Mouse (Mus musculus): Measurements from ENCODE around the gene Iah1. TPM values are rescaled to one million over a fixed set of nuclear protein-coding genes. Genes with fewer than 3 reads are reported as not detected.

Gene Iah1
- polyA plus RNA-seq (2017; shearing (Covaris generic)): 10 to 100 TPM; 51.7 to 55.5 TPM

DNA sequence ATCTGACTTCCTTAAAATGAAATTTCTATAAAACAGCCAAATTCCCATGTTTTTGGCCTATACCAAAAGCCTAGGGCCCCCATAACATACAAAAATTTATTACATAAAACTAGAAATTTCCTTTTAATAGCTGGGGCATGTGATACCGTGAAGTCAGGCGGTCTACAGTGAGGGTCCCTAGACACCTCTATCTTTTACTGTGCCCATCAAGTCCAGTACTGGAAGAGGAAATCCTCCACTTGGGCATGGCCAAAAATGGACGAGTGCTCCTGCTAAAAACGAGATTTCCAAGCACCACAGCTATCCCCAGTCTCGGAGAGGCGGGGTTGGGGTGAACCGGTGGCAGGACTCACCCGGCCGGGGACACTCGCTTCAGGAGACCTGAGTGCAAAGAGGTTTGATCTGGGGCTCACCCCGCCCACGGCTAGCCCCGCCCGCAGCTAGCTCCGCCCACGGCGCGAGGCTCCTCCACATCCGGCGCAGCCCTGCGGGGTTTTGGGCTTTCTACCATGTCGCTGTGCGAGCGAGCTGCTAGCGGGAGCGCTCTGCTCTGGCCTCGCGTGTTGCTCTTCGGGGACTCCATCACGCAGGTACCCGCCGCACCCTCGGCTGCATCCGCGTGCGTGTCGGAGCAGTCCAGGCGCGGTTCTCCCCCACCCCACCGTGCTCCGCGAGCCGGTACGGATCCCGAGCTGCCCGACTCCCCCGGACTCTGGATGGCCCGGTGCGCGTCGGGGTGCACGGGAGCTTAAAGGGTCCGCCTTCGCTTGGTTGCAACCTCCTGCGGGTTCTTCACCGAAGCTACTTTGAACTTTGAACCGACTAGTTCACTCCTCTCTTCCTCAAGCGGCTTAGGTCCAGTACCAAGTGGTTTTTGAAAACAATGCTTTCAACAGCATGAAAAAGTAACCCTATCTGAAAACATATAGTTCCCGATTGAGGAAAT, at the start of gene Iah1:
Gene Iah1 (plus strand): TSS at position 467 of the 946 bp plus-strand sequence.
- peak; percentile 93 for ATAC-seq

DNA sequence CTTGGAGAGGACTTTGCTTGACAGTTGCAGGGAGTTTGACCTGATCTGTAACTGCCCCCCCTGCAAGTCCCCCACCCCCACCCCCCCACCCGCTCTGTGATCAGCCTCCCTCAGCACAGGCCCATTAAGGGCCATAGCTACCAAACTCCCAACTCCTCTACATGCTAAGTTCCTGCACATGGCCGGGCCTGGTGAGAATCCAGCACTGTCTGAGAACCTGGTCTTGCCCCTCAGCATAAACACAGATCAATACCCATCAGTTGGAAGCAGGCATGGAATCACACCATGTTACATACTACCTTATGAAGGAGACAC, 49.4 kb upstream of the Iah1 start:
- no peak for ATAC-seq

DNA sequence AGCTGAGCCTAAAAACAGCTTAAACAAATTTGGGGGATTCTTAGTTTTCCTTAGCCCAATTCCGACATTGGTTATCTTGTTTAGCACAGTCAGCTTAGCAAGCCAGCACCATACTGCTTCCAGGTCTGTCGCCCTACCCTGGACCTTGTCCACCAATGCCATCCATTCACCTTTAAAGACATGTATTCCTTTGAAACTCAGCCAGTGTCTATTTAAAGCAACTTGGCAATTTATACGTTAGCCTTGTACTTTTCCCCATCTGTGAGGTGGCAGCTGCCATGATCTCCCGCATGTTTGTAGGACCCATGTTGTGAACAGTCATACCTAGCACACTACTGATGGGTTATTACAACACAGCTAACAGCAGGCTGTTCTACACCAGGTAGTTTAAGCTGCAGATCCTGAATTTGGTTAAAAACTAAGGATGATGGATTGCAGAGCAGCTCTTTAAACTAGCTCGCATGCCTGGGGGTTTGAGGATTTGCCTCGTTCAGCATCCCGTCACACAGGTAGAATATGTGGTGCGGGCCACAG, 48.0 kb upstream of the Iah1 start:
- no peak for ATAC-seq

DNA sequence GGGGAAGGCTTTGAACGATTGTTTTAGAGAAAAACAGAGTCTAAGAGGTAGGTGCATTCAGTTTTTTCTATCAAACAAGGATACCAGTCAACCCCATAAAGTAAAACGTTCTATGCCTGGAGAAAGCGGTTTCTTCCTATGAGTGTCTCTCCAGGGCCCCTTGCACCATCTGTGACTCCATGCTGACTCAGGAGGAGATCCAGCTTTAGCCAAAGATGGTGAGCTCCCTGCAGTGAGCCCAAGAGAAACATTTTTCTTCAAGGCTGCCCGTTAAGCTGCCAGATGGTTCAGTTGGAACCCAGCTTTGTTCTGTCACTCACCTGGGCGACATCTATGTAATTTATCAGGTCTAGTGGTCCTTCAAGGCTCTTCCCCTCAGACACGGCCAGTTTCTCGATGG, 41.7 kb upstream of the Iah1 start:
- ATAC-seq: no peak

DNA sequence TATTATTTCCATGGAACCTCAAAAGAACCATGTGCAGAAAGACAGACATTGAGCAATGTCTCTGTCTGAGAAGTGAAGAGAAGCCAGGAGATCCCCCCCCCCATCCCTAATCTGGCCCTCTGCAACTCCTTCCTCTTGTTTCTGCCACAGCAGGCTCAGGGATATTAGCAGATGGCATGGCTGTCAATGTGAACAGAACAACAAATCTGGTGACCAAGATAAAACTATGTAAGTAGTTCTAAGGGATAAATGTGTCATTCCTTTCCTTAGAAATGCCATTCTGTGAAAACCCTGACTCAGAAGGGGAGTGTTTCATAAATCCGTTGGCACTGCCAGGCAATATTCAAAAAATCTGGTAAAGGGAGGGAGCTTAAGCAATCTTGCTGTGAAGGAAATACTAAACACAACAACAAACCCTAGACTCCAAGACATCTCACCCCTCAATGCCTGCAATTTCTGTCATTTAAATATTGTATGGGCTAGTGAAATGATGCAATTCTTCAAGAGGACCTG, 38.8 kb upstream of the Iah1 start:
- ATAC-seq: no peak

DNA sequence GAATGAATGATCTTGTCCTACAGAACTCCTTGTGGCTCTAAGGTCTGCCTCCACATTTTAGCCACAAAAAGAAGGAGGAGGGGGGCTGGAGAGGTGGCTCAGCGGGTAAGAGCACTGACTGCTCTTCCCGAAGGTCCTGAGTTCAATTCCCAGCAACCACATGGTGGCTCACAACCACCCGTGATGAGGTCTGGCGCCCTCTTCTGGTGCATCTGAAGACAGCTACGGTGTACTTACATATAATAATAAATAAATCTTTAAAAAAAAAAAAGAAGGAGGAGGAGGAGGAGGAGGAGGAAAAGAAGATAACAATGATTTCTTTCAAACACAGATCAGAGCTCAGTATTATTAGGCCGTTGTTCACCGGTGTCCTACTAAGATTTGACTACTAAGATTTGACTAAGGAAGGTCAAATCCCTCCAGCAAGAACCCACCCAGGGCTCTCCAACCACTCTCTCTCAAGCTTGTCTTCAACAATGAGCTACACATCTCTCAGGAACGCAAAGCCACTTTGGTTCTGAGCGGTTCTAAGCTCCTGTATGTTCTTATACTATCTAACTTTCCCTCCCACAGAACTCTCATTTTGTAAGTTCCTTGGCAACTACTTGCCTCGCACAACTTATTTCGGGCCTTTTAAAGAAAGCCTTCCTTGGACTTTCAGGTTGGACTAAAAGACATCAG, 31.3 kb upstream of the Iah1 start, which contains the start of gene Cpsf3:
Gene Cpsf3 (plus strand): TSS at position 631 of the 681 bp plus-strand sequence.
- no peak for ATAC-seq

DNA sequence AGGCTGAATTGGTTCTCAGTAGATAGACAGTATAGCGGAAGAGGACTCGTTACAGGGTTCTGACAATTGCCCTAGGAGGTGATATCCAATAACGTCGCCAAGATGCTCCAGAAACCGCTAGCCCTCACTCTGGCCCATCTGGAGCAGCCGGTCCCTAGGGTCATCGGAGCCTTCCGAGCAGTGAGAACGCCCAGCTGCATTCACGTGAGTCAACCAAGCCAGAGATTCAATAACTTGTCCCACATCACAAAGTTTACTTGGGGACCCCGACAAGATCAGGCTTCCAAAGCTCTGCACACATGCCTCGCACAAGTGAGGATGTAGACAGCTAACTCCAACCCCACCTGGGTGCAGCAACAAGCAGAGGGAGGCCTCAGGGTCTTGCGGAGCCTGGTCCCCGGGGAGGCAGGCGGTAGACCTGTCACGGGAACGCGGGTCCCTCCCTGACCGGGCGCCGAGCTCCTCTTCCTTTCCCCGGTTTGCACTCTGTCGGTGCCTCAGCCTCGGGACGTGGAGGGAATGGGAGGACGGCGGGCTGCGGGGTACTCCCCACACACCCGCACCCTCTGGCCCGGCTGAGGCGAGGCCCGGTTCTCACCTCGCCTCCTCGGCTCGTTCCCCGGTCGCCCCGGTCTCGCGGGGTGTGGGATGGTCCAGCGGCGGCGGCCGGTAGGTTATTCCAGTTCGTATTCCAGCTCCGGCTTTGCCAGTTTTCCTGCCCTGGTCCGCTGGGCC, 30.5 kb upstream of the Iah1 start:
- ATAC-seq: peak; percentile 29

DNA sequence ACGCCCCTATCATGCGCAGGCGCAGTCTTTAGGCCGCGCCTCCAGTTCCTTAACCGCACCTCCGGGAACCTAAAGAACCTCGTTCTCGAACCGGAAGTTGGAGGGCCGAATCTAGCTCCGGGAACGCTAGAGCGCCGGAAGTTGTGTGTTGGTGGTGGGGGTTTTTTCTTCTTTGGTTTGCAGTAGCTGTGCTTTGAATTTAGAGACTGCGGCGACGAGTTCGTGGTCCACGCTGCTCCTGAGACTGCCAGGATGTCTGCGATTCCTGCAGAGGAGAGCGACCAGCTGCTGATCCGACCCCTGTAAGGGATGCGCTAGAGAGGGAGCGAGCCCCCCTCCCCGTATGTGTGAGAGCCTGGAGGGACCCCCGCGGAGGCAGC, 30.0 kb upstream of the Iah1 start, which contains the start of gene Itgb1bp1:
Gene Itgb1bp1 (minus strand): TSS at position 42 of the 380 bp plus-strand sequence.
- ATAC-seq: peak; percentile 79

DNA sequence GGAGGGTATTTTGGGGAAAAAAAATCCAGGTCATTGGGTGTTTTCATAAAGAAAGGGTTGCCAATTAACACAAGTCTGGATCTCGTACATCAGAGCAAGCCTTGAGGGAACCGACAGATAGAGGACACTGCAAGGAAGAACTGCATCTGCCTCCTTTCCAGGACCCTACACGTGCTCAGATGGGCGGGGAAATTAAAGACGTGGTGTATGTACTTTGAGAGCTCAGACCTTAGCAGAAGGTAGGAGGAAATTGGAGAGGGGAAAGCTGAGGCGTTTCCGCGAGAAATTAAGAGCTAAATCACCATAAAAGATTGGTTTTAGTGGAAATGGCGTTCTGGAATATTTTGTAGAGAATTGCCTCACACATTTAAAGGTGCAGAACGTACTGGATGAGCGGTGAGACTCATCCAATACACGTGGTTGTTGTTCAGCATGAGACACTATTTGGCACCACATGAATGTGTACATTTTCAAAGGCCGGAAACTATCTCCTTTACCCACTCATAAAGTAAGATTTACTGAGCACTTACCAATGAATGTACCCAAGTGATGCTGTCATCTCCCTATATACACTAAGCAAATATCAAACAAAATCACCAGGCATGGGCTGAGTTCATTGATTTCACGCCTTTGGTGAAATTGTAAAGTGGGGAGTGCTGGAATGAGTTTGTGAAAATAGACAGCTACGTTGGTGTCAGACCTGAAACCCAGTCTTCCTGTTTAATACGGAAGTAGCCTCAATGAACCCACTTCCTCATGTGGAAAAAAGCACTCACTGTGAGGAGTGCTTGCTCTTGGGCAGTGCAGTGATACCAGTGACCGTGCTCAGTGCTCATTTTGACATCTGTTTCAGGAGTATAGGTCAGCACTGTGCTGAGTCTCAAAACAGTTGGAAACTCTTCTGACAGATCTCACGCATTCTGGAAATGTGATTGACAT, 29.2 kb upstream of the Iah1 start:
- ATAC-seq: peak; percentile 60

DNA sequence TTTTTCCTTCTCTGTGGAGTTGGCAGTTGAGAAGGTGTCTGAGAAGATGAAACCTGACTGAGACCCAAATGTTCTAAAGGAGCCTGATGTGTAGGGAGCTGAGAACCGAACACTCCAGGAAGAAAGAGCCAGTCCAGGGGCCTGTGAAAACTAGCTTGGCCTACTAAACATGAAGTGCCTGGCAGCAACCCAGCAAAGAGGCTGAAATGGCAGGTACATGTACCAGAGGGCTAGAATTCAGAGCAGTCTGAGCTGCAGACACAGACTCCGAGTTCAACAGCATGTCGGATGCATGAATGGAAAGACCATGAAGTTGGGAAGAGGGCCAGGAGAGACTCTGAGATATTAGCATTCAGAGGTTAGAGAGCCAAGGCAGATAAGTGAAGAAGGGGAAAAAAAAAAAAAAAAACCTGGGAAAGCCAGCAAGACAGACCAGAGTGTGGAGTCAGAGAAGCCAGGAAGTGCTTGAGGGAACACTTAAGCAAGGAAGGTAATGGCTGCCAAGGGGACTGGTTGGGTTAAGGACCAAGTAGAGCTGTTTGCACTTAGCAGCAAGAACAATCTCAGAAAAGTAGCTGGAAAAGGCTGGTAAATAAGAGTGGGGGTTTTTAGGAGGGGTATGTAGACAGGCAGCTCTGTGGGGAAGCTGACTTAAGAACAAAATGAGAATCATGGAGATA, 27.3 kb upstream of the Iah1 start:
- no peak for ATAC-seq

DNA sequence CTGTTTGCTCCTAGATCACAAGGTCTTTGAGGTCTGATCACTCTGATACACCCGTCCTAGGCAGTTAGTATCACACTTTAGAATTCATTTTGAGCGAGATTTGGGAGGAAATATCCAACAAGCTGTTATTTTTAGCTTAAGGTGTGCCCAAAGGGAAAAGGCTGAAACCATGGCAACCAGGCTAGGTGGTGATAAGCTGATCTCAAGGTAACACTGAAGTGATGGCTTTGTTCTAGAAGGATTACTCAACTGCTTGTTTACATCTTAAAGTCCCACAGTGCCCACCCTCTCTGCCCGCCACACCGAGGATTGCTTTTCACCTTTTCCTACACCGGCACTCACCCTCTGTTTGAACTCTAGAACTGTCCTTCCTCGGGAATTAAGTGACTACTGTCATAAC, 26.5 kb upstream of the Iah1 start:
- ATAC-seq: no peak

DNA sequence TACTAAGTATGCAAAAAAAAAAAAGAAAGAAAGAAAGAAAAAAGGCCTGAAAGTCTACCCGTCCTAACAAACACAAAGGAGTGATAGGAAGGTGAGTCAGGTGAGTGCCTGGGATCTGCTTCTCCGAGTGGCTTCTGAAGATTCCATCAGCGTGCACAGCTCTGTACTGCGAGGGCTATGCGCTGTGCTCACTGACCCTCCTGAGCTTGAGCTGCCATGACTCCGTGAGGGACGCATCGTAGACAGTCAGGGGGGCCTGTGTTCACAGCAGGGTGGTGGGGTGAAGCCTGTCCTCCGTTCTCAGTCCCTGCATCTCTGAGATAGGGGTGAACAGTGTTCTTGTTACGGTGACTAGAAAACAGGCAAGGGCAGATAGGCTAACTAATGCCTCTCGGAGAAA, 17.3 kb upstream of the Iah1 start:
- no peak for ATAC-seq

DNA sequence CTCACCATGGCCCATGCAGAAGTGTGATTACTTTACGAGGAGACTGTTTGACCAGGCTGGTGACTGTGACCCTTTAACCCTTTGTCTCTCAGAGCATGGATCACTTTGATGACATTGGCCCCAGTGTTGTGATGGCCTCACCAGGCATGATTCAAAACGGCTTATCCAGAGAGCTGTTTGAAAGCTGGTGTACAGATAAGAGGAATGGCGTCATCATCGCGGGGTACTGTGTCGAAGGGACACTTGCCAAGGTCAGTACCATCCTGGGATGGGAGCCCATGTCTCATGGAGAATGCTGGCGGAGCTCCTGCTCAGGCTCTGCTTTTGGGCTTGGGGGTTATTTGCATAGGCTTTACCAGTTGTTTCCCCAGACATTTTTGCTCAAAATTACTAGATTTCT, 14.9 kb upstream of the Iah1 start:
- ATAC-seq: no peak

DNA sequence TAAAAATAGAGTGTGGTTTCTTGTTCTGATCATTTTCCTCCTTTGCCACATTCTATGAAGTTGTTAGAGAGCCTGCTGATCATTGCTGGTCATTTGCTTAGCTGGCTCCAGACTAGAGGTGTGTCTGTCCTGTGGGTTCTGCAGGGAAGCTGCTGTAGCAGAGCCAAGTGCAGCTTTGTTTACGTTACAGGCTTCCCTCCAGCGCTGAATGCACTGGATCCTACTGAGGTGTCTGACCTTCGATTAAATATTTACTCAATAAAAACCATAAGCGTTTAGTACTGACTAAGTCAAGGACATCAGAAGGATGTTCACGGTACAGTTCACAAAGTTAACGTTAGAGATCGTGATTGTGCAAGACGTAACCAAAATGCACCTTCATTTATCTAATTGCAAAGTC, 14.3 kb upstream of the Iah1 start:
- ATAC-seq: no peak

DNA sequence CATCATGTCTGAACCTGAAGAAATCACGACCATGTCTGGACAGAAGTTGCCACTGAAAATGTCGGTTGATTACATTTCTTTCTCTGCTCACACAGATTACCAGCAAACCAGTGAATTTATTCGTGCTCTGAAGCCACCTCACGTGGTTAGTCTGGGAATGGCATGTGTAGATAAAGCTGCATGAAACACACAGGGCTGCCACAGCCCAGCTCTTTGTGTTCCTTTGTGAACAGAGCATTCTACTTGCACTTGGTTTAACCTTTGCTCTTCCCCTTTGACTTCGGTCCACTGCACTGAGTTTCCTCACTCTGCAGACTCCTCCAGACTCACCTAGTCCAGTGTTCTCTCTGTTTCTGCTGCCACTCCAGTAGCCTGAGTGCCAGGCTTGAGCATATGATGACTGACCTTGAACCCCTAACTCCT, 13.8 kb upstream of the Iah1 start:
- no peak for ATAC-seq

DNA sequence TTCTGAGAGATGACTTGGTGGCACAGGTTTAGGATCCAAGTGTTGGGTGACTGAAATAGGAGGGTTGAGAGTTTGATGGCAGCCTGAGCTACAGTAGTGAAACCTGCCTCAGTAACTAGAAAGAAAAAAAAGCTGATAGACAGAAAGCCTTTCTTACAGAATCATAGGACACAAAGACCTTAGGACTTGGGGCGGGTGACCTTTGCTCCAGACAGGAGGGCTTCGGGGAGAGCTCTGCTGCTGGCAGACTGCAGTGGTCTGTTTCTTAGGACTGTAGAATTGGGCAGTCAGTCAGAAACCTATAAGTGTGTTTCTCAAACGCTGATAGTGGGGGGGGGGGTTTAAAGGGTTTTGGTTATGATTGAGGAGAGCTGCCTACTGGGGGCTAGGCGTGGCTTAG, 10.4 kb upstream of the Iah1 start:
- no peak for ATAC-seq

DNA sequence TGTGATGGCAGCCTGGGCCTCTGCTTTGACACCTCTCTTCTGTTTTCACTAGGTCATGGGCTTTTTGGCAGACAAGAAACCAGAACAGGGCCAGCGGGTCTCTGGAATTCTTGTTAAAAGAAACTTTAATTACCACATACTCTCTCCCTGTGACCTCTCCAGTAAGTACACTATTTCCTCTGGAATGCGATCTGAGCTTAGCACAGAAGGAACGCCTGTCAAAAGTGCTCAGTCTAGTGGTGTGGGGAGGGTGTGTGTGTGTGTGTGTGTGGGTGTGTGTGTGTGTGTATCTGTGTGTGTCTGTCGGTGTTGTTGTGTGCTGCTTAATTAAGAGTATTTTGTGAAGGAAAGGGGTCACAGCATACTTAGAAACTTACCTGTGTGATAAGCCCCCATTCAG, 9.5 kb upstream of the Iah1 start:
- no peak for ATAC-seq

DNA sequence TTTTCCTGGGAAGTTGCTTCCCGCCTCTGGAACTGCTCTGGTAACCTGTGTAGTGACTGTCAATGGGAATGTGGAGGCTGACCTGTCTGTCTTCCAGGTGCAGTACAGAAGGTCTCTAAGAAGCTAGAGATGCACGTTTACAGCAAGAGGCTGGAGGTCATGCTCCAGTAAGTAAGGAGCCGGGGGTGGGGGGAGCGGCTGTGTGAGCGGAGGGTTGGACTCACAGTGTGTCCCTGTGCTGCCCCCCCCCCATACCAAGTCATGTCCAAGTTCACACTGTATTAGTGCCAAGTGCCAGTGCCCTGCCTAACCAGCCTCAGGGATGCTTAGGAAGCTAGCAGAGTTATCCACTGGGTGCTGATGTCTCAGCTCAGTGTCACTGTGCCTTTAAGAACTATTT, 4.0 kb upstream of the Iah1 start:
- no peak for ATAC-seq

DNA sequence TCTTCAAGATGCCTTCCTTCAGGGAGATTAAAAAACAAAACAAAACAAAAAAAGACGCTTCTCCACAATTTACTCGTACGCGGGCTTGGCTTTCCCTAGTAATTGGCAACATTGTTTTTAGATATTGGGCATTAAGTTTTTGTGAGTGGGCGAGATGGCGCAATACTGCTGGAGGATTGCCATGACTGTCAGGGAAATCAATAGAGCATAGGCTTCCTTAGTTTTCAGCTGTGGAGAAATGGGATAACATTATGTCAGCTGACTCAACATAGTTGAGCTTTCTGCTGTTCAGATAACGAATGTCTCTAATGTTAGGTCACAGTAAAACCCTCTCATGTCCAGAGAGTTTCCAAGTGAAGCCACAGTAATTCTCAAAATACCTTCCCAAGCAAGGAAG, 678 bp downstream of the Iah1 start:
- no peak for ATAC-seq

DNA sequence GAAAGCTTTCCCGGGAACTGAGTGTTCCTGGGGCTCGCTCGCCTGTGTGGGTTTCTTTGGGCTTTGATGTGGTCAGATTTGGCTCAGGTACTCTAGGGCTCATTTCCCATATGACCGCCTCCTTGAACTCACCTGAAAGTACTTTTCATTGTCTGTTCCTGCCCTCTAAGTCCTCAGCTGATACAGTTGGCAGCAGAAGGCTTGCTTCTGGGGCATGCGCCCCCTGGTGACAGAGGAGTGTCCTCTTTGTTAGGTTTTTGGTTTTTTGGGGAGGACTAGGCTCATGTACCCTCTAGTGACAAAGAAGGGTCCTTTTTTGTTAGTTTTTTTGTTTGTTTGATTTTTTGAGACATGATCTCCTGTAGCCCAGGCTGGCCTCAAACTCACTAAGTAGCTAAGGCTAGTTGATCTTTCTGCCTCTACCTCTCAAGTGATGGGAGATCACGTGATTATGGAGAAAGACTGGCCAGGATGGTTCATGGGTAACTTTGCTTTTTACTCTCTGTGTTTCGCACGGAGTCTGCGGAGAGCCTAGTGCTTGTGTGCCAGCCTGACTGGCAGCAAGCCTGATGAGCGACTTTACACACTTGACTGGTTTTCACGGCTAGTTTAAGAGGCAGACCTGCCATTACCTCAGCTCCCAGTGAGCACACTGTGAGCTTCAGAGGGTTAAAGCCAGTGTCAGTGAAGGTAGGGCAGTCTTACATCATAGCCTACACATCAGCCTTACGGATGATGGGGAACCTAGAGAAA, 2.1 kb downstream of the Iah1 start:
- peak; percentile 56 for ATAC-seq

All from activated CD4-positive, CD25-positive, alpha-beta regulatory T cell, adult 4 months (primary cell).